Mouse (Mus musculus) kidney, adult 2 months (tissue): Measurements from ENCODE around the gene Pld1.

ENCODE experiments used
- CTCF ChIP-seq: fragments of 200-500 bp; conservative IDR thresholded peaks from 2 replicates; pipeline ENCODE4 v1.5.1; 2011; ENCODE audit warnings: low read depth, mild to moderate bottlenecking, control low read depth, low read length, moderate library complexity, mixed read lengths; ENCODE audit not compliant: insufficient read depth, insufficient read length
- POLR2A ChIP-seq: fragments of 200-500 bp; IDR thresholded peaks from one replicate; pipeline ENCODE4 v1.6.1; 2011; ENCODE audit warnings: low read depth, low read length, control low read depth

DNA sequence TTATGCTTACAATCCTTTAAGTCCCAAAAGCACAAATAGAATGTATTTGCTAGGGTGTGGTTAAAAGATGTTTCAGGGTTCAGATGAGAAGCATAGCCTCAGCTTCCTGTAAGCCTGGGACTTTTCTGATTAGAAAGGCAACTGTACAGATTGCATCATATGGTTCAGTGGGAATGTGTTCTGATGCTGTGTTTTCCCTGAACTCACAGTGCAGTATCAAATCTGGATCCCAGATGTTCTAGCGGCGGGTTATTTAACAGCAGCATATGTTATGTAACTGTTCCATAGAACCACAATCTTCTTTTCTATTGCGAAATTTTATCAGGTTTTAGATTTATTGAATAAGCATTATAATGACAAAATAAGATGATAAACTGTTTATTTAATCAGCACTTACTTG lies 3.1 kb downstream of the Pld1 start:
- TF ChIP-seq POLR2A: no peak
- no peak for TF ChIP-seq CTCF
